Mouse (Mus musculus) frontal cortex, postnatal 14 days (tissue): ENCODE results near the gene Sppl3.

Experiments
- DNase-seq, 2 experiments: peaks; one replicate each; pipeline ENCODE4 v3.0.0; 2022; ENCODE audit warnings: low spot score in 2 of 2

The Sppl3 gene

GRCm38 (mm10) chr5:114997327-114997726 is 13.6 kb upstream of the Sppl3 start:
- no peak for DNase-seq

GRCm38 (mm10) chr5:115000503-115000902 is 10.4 kb upstream of the Sppl3 start:
- no peak for DNase-seq

GRCm38 (mm10) chr5:115001464-115001863 is 9.5 kb upstream of the Sppl3 start:
- no peak for DNase-seq

GRCm38 (mm10) chr5:115002781-115003180 is 8.2 kb upstream of the Sppl3 start:
- no peak for DNase-seq

GRCm38 (mm10) chr5:115003224-115003873 is 7.6 kb upstream of the Sppl3 start:
- DNase-seq: no peak

GRCm38 (mm10) chr5:115007768-115008167 is 3.2 kb upstream of the Sppl3 start:
- DNase-seq: no peak

- DNase-seq: no peak
Observed at GRCm38 (mm10) chr5:115008307-115008706, 2.6 kb upstream of the Sppl3 start.

GRCm38 (mm10) chr5:115009143-115009542 is 1.8 kb upstream of the Sppl3 start:
- DNase-seq: no peak

GRCm38 (mm10) chr5:115009961-115010360 is 976 bp upstream of the Sppl3 start:
- no peak for DNase-seq

- DNase-seq: no peak
Observed at GRCm38 (mm10) chr5:115011217-115011518, 231 bp downstream of the Sppl3 start.

- peak; percentile 22 to 42 for DNase-seq
Observed at GRCm38 (mm10) chr5:115011519-115012261, 753 bp downstream of the Sppl3 start.

- no peak for DNase-seq
Observed at GRCm38 (mm10) chr5:115013436-115013835, 2.5 kb downstream of the Sppl3 start.

GRCm38 (mm10) chr5:115014570-115014969 is 3.6 kb downstream of the Sppl3 start:
- DNase-seq: no peak

GRCm38 (mm10) chr5:115015121-115015520 is 4.2 kb downstream of the Sppl3 start:
- no peak for DNase-seq

GRCm38 (mm10) chr5:115018270-115018669 is 7.3 kb downstream of the Sppl3 start:
- DNase-seq: no peak

GRCm38 (mm10) chr5:115018813-115019212 is 7.9 kb downstream of the Sppl3 start:
- DNase-seq: no peak

- no peak for DNase-seq
Observed at GRCm38 (mm10) chr5:115022021-115022420, 11.1 kb downstream of the Sppl3 start.

- DNase-seq: no peak
Observed at GRCm38 (mm10) chr5:115026170-115026569, 15.2 kb downstream of the Sppl3 start.

GRCm38 (mm10) chr5:115027109-115027508 is 16.2 kb downstream of the Sppl3 start:
- no peak for DNase-seq

GRCm38 (mm10) chr5:115028920-115029319 is 18.0 kb downstream of the Sppl3 start:
- DNase-seq: no peak

- no peak for DNase-seq
Observed at GRCm38 (mm10) chr5:115029509-115029908, 18.6 kb downstream of the Sppl3 start.

- no peak for DNase-seq
Observed at GRCm38 (mm10) chr5:115031576-115031975, 20.6 kb downstream of the Sppl3 start.

- DNase-seq: no peak
Observed at GRCm38 (mm10) chr5:115032620-115033019, 21.7 kb downstream of the Sppl3 start.

- no peak for DNase-seq
Observed at GRCm38 (mm10) chr5:115035217-115035616, 24.3 kb downstream of the Sppl3 start.
